Mouse (Mus musculus): ENCODE measurements around the gene Dnajc12. TPM values are rescaled to one million over a fixed set of nuclear protein-coding genes. Genes with fewer than 3 reads are reported as not detected.
"Not testable (repeated sequence)": the region's sequence is repeated elsewhere in the genome, so short reads cannot be mapped to it uniquely, and the experiment has no call there.

Gene Dnajc12
- polyA plus RNA-seq, 1 experiment from 2014 or later = 9.2 TPM

GRCm38 (mm10) chr10:63350666-63351065, 31.6 kb upstream of the Dnajc12 start:
- no peak for ATAC-seq (replicated peaks; ENCODE audit: insufficient number of reproducible peaks, low FRiP score, low TSS enrichment)
- H3K9ac ChIP-seq (ENCODE audit: low read depth, low read length) = no peak overlapping the region
- 84% methylated on average over 7 of the region's 7 CpGs for WGBS (ENCODE audit: insufficient replicate concordance)

GRCm38 (mm10) chr10:63351099-63351498, 31.1 kb upstream of the Dnajc12 start:
- ATAC-seq (replicated peaks; ENCODE audit: insufficient number of reproducible peaks, low FRiP score, low TSS enrichment); H3K27me3 ChIP-seq (ENCODE audit: control insufficient read depth, insufficient read depth, low read length); H3K4me1 ChIP-seq (ENCODE audit: control insufficient read depth, insufficient read depth, low read length); H3K36me3 ChIP-seq (ENCODE audit: control insufficient read depth, insufficient read depth, low read length); H3K9me3 ChIP-seq (replicated peaks; ENCODE audit: control insufficient read depth, low read length); H3K9ac ChIP-seq (ENCODE audit: low read depth, low read length); H3K4me3 ChIP-seq (ENCODE audit: low read depth, low read length); H3K27ac ChIP-seq (ENCODE audit: low read depth, low read length); H3K4me2 ChIP-seq: not testable (repeated sequence)
- 81% methylated on average over 7 of the region's 7 CpGs for WGBS (ENCODE audit: insufficient replicate concordance)

More at GRCm38 (mm10) chr10:63350666-63351065, 31.6 kb upstream of the Dnajc12 start:
- Histone ChIP-seq H3K36me3 (ENCODE audit: control insufficient read depth, insufficient read depth, low read length) (no peaks in the 10 kb centered on the region), H3K4me1 (ENCODE audit: control insufficient read depth, insufficient read depth, low read length) (no peaks in the 10 kb centered on the region), H3K27ac (ENCODE audit: low read depth, low read length) (no peak overlapping the region), H3K4me3 (ENCODE audit: low read depth, low read length) (no peak overlapping the region), H3K27me3 (ENCODE audit: control insufficient read depth, insufficient read depth, low read length) (no peaks in the 10 kb centered on the region), H3K9me3 (replicated peaks; ENCODE audit: control insufficient read depth, low read length) (no peaks in the 10 kb centered on the region; the same call in 1 of the 2 replicates), H3K4me2 (no peak overlapping the region)

GRCm38 (mm10) chr10:63352111-63352510, 30.1 kb upstream of the Dnajc12 start:
- Histone ChIP-seq H3K27me3 (ENCODE audit: control insufficient read depth, insufficient read depth, low read length) (no peaks in the 10 kb centered on the region), H3K9ac (ENCODE audit: low read depth, low read length) (no peak overlapping the region), H3K9me3 (replicated peaks; ENCODE audit: control insufficient read depth, low read length) (no peaks in the 10 kb centered on the region; the same call in 1 of the 2 replicates), H3K4me3 (ENCODE audit: low read depth, low read length) (no peak overlapping the region), H3K27ac (ENCODE audit: low read depth, low read length) (no peak overlapping the region), H3K4me2 (no peak overlapping the region), H3K36me3 (ENCODE audit: control insufficient read depth, insufficient read depth, low read length) (no peaks in the 10 kb centered on the region), H3K4me1 (ENCODE audit: control insufficient read depth, insufficient read depth, low read length) (no peaks in the 10 kb centered on the region)
- 80% methylated on average over 5 of the region's 5 CpGs for WGBS (ENCODE audit: insufficient replicate concordance)
- ATAC-seq (replicated peaks; ENCODE audit: insufficient number of reproducible peaks, low FRiP score, low TSS enrichment) = no peak

- no peak for ATAC-seq (replicated peaks; ENCODE audit: insufficient number of reproducible peaks, low FRiP score, low TSS enrichment)
- H3K27ac ChIP-seq (ENCODE audit: low read depth, low read length) = no peak overlapping the region
- no peak overlapping the region for H3K4me2 ChIP-seq
- no peaks in the 10 kb centered on the region for H3K4me1 ChIP-seq (ENCODE audit: control insufficient read depth, insufficient read depth, low read length)
- H3K36me3 ChIP-seq (ENCODE audit: control insufficient read depth, insufficient read depth, low read length) = no peaks in the 10 kb centered on the region
- no peak overlapping the region for H3K9ac ChIP-seq (ENCODE audit: low read depth, low read length)
- 50% methylated on average over 1 of the region's 1 CpGs for WGBS (ENCODE audit: insufficient replicate concordance)
- no peaks in the 10 kb centered on the region for H3K27me3 ChIP-seq (ENCODE audit: control insufficient read depth, insufficient read depth, low read length)
- no peak overlapping the region for H3K4me3 ChIP-seq (ENCODE audit: low read depth, low read length)
- no peaks in the 10 kb centered on the region for H3K9me3 ChIP-seq (replicated peaks; ENCODE audit: control insufficient read depth, low read length)
Observed at GRCm38 (mm10) chr10:63360502-63360901, 21.7 kb upstream of the Dnajc12 start.

GRCm38 (mm10) chr10:63365918-63366455, 16.3 kb upstream of the Dnajc12 start:
- WGBS (ENCODE audit: insufficient replicate concordance) = 43% methylated on average over 7 of the region's 7 CpGs
- no peaks in the 10 kb centered on the region for H3K4me1 ChIP-seq (ENCODE audit: control insufficient read depth, insufficient read depth, low read length)
- no peaks in the 10 kb centered on the region for H3K9me3 ChIP-seq (replicated peaks; ENCODE audit: control insufficient read depth, low read length)
- no peak overlapping the region for H3K27ac ChIP-seq (ENCODE audit: low read depth, low read length)
- no peaks in the 10 kb centered on the region for H3K36me3 ChIP-seq (ENCODE audit: control insufficient read depth, insufficient read depth, low read length)
- no peak overlapping the region for H3K9ac ChIP-seq (ENCODE audit: low read depth, low read length)
- no peak for ATAC-seq (replicated peaks; ENCODE audit: insufficient number of reproducible peaks, low FRiP score, low TSS enrichment)
- no peaks in the 10 kb centered on the region for H3K27me3 ChIP-seq (ENCODE audit: control insufficient read depth, insufficient read depth, low read length)
- H3K4me3 ChIP-seq (ENCODE audit: low read depth, low read length) = no peak overlapping the region
- peak overlapping the region; percentile 51 for H3K4me2 ChIP-seq

GRCm38 (mm10) chr10:63367386-63367785, 14.9 kb upstream of the Dnajc12 start:
- H3K27ac ChIP-seq (ENCODE audit: low read depth, low read length) = no peak overlapping the region
- H3K27me3 ChIP-seq (ENCODE audit: control insufficient read depth, insufficient read depth, low read length) = no peaks in the 10 kb centered on the region
- no peak overlapping the region for H3K4me2 ChIP-seq
- H3K9ac ChIP-seq (ENCODE audit: low read depth, low read length) = no peak overlapping the region
- 71% methylated on average over 6 of the region's 6 CpGs for WGBS (ENCODE audit: insufficient replicate concordance)
- no peak for ATAC-seq (replicated peaks; ENCODE audit: insufficient number of reproducible peaks, low FRiP score, low TSS enrichment)
- H3K4me3 ChIP-seq (ENCODE audit: low read depth, low read length) = no peak overlapping the region
- H3K9me3 ChIP-seq (replicated peaks; ENCODE audit: control insufficient read depth, low read length) = no peaks in the 10 kb centered on the region
- H3K4me1 ChIP-seq (ENCODE audit: control insufficient read depth, insufficient read depth, low read length) = no peaks in the 10 kb centered on the region
- no peaks in the 10 kb centered on the region for H3K36me3 ChIP-seq (ENCODE audit: control insufficient read depth, insufficient read depth, low read length)

GRCm38 (mm10) chr10:63368041-63368440, 14.2 kb upstream of the Dnajc12 start:
- H3K36me3 ChIP-seq (ENCODE audit: control insufficient read depth, insufficient read depth, low read length) = no peaks in the 10 kb centered on the region
- no peak overlapping the region for H3K4me3 ChIP-seq (ENCODE audit: low read depth, low read length)
- H3K4me1 ChIP-seq (ENCODE audit: control insufficient read depth, insufficient read depth, low read length) = no peaks in the 10 kb centered on the region
- H3K4me2 ChIP-seq = no peak overlapping the region
- H3K9ac ChIP-seq (ENCODE audit: low read depth, low read length) = no peak overlapping the region
- 91% methylated on average over 3 of the region's 3 CpGs for WGBS (ENCODE audit: insufficient replicate concordance)
- H3K9me3 ChIP-seq (replicated peaks; ENCODE audit: control insufficient read depth, low read length) = no peaks in the 10 kb centered on the region
- no peaks in the 10 kb centered on the region for H3K27me3 ChIP-seq (ENCODE audit: control insufficient read depth, insufficient read depth, low read length)
- H3K27ac ChIP-seq (ENCODE audit: low read depth, low read length) = no peak overlapping the region
- no peak for ATAC-seq (replicated peaks; ENCODE audit: insufficient number of reproducible peaks, low FRiP score, low TSS enrichment)

GRCm38 (mm10) chr10:63376303-63376702, 5.9 kb upstream of the Dnajc12 start:
- no peak overlapping the region for H3K27ac ChIP-seq (ENCODE audit: low read depth, low read length)
- H3K36me3 ChIP-seq (ENCODE audit: control insufficient read depth, insufficient read depth, low read length) = no peaks in the 10 kb centered on the region
- H3K9ac ChIP-seq (ENCODE audit: low read depth, low read length) = no peak overlapping the region
- no peak for ATAC-seq (replicated peaks; ENCODE audit: insufficient number of reproducible peaks, low FRiP score, low TSS enrichment)
- 0 out of 2 replicates have a peak, but pooled peaks cover 3% of the 10 kb centered on the region for H3K27me3 ChIP-seq (ENCODE audit: control insufficient read depth, insufficient read depth, low read length)
- H3K4me3 ChIP-seq (ENCODE audit: low read depth, low read length) = no peak overlapping the region
- 80% methylated on average over 5 of the region's 5 CpGs for WGBS (ENCODE audit: insufficient replicate concordance)
- no peaks in the 10 kb centered on the region for H3K9me3 ChIP-seq (replicated peaks; ENCODE audit: control insufficient read depth, low read length)
- H3K4me2 ChIP-seq = no peak overlapping the region
- no peaks in the 10 kb centered on the region for H3K4me1 ChIP-seq (ENCODE audit: control insufficient read depth, insufficient read depth, low read length)

GRCm38 (mm10) chr10:63377468-63377867, 4.8 kb upstream of the Dnajc12 start:
- no peaks in the 10 kb centered on the region for H3K36me3 ChIP-seq (ENCODE audit: control insufficient read depth, insufficient read depth, low read length)
- no peak overlapping the region for H3K27ac ChIP-seq (ENCODE audit: low read depth, low read length)
- no peak overlapping the region for H3K4me3 ChIP-seq (ENCODE audit: low read depth, low read length)
- H3K4me2 ChIP-seq = no peak overlapping the region
- H3K27me3 ChIP-seq (ENCODE audit: control insufficient read depth, insufficient read depth, low read length) = 0 out of 2 replicates have a peak, but pooled peaks cover 3% of the 10 kb centered on the region
- no peak overlapping the region for H3K9ac ChIP-seq (ENCODE audit: low read depth, low read length)
- H3K4me1 ChIP-seq (ENCODE audit: control insufficient read depth, insufficient read depth, low read length) = no peaks in the 10 kb centered on the region
- no peaks in the 10 kb centered on the region for H3K9me3 ChIP-seq (replicated peaks; ENCODE audit: control insufficient read depth, low read length)
- 20% methylated on average over 9 of the region's 9 CpGs for WGBS (ENCODE audit: insufficient replicate concordance)
- no peak for ATAC-seq (replicated peaks; ENCODE audit: insufficient number of reproducible peaks, low FRiP score, low TSS enrichment)

All from heart, embryonic 11.5 days (tissue).